Mouse (Mus musculus): ENCODE results near the gene 1700001L19Rik.

The 1700001L19Rik gene

GRCm38 (mm10) chr13:68607652-68608405 lies 10.6 kb downstream of the 1700001L19Rik start:
- no peak for DNase-seq (ENCODE audit: low read depth)

- no peak for DNase-seq (ENCODE audit: low read depth)
Observed at GRCm38 (mm10) chr13:68622792-68623191, 25.6 kb downstream of the 1700001L19Rik start.

- no peak for DNase-seq (ENCODE audit: low read depth)
Observed at GRCm38 (mm10) chr13:68627041-68627440, 29.8 kb downstream of the 1700001L19Rik start.

- DNase-seq (ENCODE audit: low read depth) = no peak
Observed at GRCm38 (mm10) chr13:68642786-68643185, 45.6 kb downstream of the 1700001L19Rik start.

All from induced T-regulatory cell, adult 2 months (primary cell).